Mouse (Mus musculus) kidney, adult 2 months (tissue): ENCODE results near the gene Zyx.

Experiments
- CTCF ChIP-seq: fragments of 200-500 bp; conservative IDR thresholded peaks from 2 replicates; pipeline ENCODE4 v1.5.1; 2011; ENCODE audit warnings: low read depth, mild to moderate bottlenecking, control low read depth, low read length, moderate library complexity, mixed read lengths; ENCODE audit not compliant: insufficient read depth, insufficient read length
- POLR2A ChIP-seq: fragments of 200-500 bp; IDR thresholded peaks from one replicate; pipeline ENCODE4 v1.6.1; 2011; ENCODE audit warnings: low read depth, low read length, control low read depth

GRCm38 (mm10) chr6:42344255-42344654, 5.2 kb upstream of the Zyx start:
- TF ChIP-seq POLR2A (no peak), CTCF (no peak)
